Mouse (Mus musculus): ENCODE data around the gene Sds. TPM values are rescaled to one million over a fixed set of nuclear protein-coding genes. Genes with fewer than 3 reads are reported as not detected.
A peak's percentile ranks its signal among the peaks of the same experiment; 100 is the strongest.

Gene Sds
- polyA plus RNA-seq, 1 experiment from 2014 or later = 1.6 TPM

GRCm38 (mm10) chr5:120468336-120468735 lies 8.0 kb upstream of the Sds start:
- H3K4me3 ChIP-seq (replicated peaks) = no peak overlapping the region
- H3K4me1 ChIP-seq (replicated peaks) = peaks cover 15% of the 10 kb centered on the region
- no peaks in the 10 kb centered on the region for H3K9me3 ChIP-seq (replicated peaks)
- H3K36me3 ChIP-seq (replicated peaks) = no peaks in the 10 kb centered on the region
- ATAC-seq (ENCODE audit: insufficient read depth) = peak; percentile 58
- no peaks in the 10 kb centered on the region; the same call in 1 of the 2 replicates for H3K27me3 ChIP-seq
- WGBS (ENCODE audit: insufficient replicate concordance) = 54% methylated on average over 5 of the region's 5 CpGs
- H3K9ac ChIP-seq = no peak overlapping the region
- H3K4me2 ChIP-seq = no peak overlapping the region
- H3K27ac ChIP-seq (replicated peaks) = no peak overlapping the region

GRCm38 (mm10) chr5:120468830-120469229 lies 7.5 kb upstream of the Sds start:
- Histone ChIP-seq H3K4me2 (no peak overlapping the region), H3K27me3 (no peaks in the 10 kb centered on the region; the same call in 1 of the 2 replicates), H3K36me3 (replicated peaks) (no peaks in the 10 kb centered on the region), H3K9ac (no peak overlapping the region), H3K27ac (replicated peaks) (no peak overlapping the region), H3K4me3 (replicated peaks) (no peak overlapping the region), H3K9me3 (replicated peaks) (no peaks in the 10 kb centered on the region), H3K4me1 (replicated peaks) (peaks cover 15% of the 10 kb centered on the region)
- WGBS (ENCODE audit: insufficient replicate concordance) = 65% methylated on average over 6 of the region's 6 CpGs
- ATAC-seq (ENCODE audit: insufficient read depth) = 0 out of 2 replicates have a peak, but pooled peaks have one; percentile 9

GRCm38 (mm10) chr5:120471538-120471937 lies 4.8 kb upstream of the Sds start:
- H3K9me3 ChIP-seq (replicated peaks) = no peaks in the 10 kb centered on the region
- peak; percentile 63 for ATAC-seq (ENCODE audit: insufficient read depth)
- peaks cover 19% of the 10 kb centered on the region for H3K27me3 ChIP-seq
- H3K27ac ChIP-seq (replicated peaks) = no peak overlapping the region
- no peak overlapping the region for H3K4me3 ChIP-seq (replicated peaks)
- H3K36me3 ChIP-seq (replicated peaks) = no peaks in the 10 kb centered on the region
- no peak overlapping the region for H3K4me2 ChIP-seq
- peaks cover 12% of the 10 kb centered on the region; the same call in 1 of the 2 replicates for H3K4me1 ChIP-seq (replicated peaks)
- no peak overlapping the region for H3K9ac ChIP-seq
- 42% methylated on average over 4 of the region's 4 CpGs for WGBS (ENCODE audit: insufficient replicate concordance)

GRCm38 (mm10) chr5:120472770-120473169 lies 3.6 kb upstream of the Sds start, which contains the start of gene Sdsl:
Gene Sdsl, minus strand, starts transcription at chr5:120472810.
- Histone ChIP-seq H3K27ac (replicated peaks) (no peak within 1 kb of the TSS), H3K4me1 (replicated peaks) (peaks cover 3% of the 10 kb centered on the region; the same call in 1 of the 2 replicates), H3K36me3 (replicated peaks) (no peaks in the 10 kb centered on the region), H3K27me3 (peaks cover 31% of the 10 kb centered on the region), H3K9me3 (replicated peaks) (no peaks in the 10 kb centered on the region), H3K9ac (no peak within 1 kb of the TSS), H3K4me2 (no peak within 1 kb of the TSS), H3K4me3 (replicated peaks) (no peak within 1 kb of the TSS)
- 44% methylated on average over 8 of the region's 8 CpGs for WGBS (ENCODE audit: insufficient replicate concordance)
- no peak for ATAC-seq (ENCODE audit: insufficient read depth)

- Histone ChIP-seq H3K36me3 (replicated peaks) (no peaks in the 10 kb centered on the region), H3K9me3 (replicated peaks) (no peaks in the 10 kb centered on the region), H3K9ac (no peak overlapping the region), H3K4me2 (no peak overlapping the region), H3K27me3 (peaks cover 37% of the 10 kb centered on the region), H3K4me3 (replicated peaks) (no peak overlapping the region), H3K4me1 (replicated peaks) (peaks cover 3% of the 10 kb centered on the region; the same call in 1 of the 2 replicates), H3K27ac (replicated peaks) (no peak overlapping the region)
- 52% methylated on average over 2 of the region's 2 CpGs for WGBS (ENCODE audit: insufficient replicate concordance)
- no peak for ATAC-seq (ENCODE audit: insufficient read depth)
These were observed 3.0 kb upstream of the Sds start for GRCm38 (mm10) chr5:120473361-120473760.

- H3K4me3 ChIP-seq (replicated peaks) = no peak overlapping the region
- H3K9ac ChIP-seq = no peak overlapping the region
- H3K4me1 ChIP-seq (replicated peaks) = no peaks in the 10 kb centered on the region; the same call in 1 of the 2 replicates
- H3K9me3 ChIP-seq (replicated peaks) = no peaks in the 10 kb centered on the region
- no peak overlapping the region for H3K4me2 ChIP-seq
- H3K27me3 ChIP-seq = peaks cover 49% of the 10 kb centered on the region
- ATAC-seq (ENCODE audit: insufficient read depth) = no peak
- H3K27ac ChIP-seq (replicated peaks) = no peak overlapping the region
- 43% methylated on average over 8 of the region's 8 CpGs for WGBS (ENCODE audit: insufficient replicate concordance)
- no peaks in the 10 kb centered on the region for H3K36me3 ChIP-seq (replicated peaks)
These were observed 465 bp upstream of the Sds start for GRCm38 (mm10) chr5:120475861-120476260.

GRCm38 (mm10) chr5:120477993-120478392 lies 1.7 kb downstream of the Sds start:
- no peaks in the 10 kb centered on the region for H3K36me3 ChIP-seq (replicated peaks)
- H3K27ac ChIP-seq (replicated peaks) = no peak overlapping the region
- H3K4me2 ChIP-seq = no peak overlapping the region
- WGBS (ENCODE audit: insufficient replicate concordance) = 68% methylated on average over 5 of the region's 5 CpGs
- no peak overlapping the region for H3K9ac ChIP-seq
- no peak for ATAC-seq (ENCODE audit: insufficient read depth)
- peaks cover 57% of the 10 kb centered on the region for H3K27me3 ChIP-seq
- H3K4me3 ChIP-seq (replicated peaks) = no peak overlapping the region
- no peaks in the 10 kb centered on the region for H3K4me1 ChIP-seq (replicated peaks)
- no peaks in the 10 kb centered on the region for H3K9me3 ChIP-seq (replicated peaks)

GRCm38 (mm10) chr5:120479538-120479937 lies 3.2 kb downstream of the Sds start:
- H3K4me1 ChIP-seq (replicated peaks) = no peaks in the 10 kb centered on the region
- H3K27me3 ChIP-seq = peaks cover 51% of the 10 kb centered on the region
- ATAC-seq (ENCODE audit: insufficient read depth) = no peak
- no peak overlapping the region for H3K4me2 ChIP-seq
- WGBS (ENCODE audit: insufficient replicate concordance) = 43% methylated on average over 4 of the region's 4 CpGs
- H3K9me3 ChIP-seq (replicated peaks) = no peaks in the 10 kb centered on the region
- H3K9ac ChIP-seq = no peak overlapping the region
- H3K36me3 ChIP-seq (replicated peaks) = no peaks in the 10 kb centered on the region
- no peak overlapping the region for H3K4me3 ChIP-seq (replicated peaks)
- no peak overlapping the region for H3K27ac ChIP-seq (replicated peaks)

GRCm38 (mm10) chr5:120481205-120481604 lies 4.9 kb downstream of the Sds start:
- H3K4me1 ChIP-seq (replicated peaks) = no peaks in the 10 kb centered on the region
- no peak overlapping the region for H3K9ac ChIP-seq
- no peak overlapping the region for H3K4me3 ChIP-seq (replicated peaks)
- peaks cover 42% of the 10 kb centered on the region for H3K27me3 ChIP-seq
- no peaks in the 10 kb centered on the region for H3K36me3 ChIP-seq (replicated peaks)
- WGBS (ENCODE audit: insufficient replicate concordance) = 66% methylated on average over 9 of the region's 9 CpGs
- no peak overlapping the region for H3K27ac ChIP-seq (replicated peaks)
- H3K9me3 ChIP-seq (replicated peaks) = no peaks in the 10 kb centered on the region
- H3K4me2 ChIP-seq = no peak overlapping the region
- no peak for ATAC-seq (ENCODE audit: insufficient read depth)

- WGBS (ENCODE audit: insufficient replicate concordance) = 77% methylated on average over 19 of the region's 19 CpGs
- Histone ChIP-seq H3K9me3 (replicated peaks) (no peaks in the 10 kb centered on the region), H3K27me3 (peaks cover 21% of the 10 kb centered on the region), H3K27ac (replicated peaks) (no peak overlapping the region), H3K9ac (no peak overlapping the region), H3K4me2 (no peak overlapping the region), H3K36me3 (replicated peaks) (peaks cover 10% of the 10 kb centered on the region), H3K4me3 (replicated peaks) (no peak overlapping the region), H3K4me1 (replicated peaks) (no peaks in the 10 kb centered on the region)
- no peak for ATAC-seq (ENCODE audit: insufficient read depth)
These were observed 7.1 kb downstream of the Sds start for GRCm38 (mm10) chr5:120483399-120483798.

GRCm38 (mm10) chr5:120487844-120488243 lies 11.5 kb downstream of the Sds start:
- no peak overlapping the region for H3K27ac ChIP-seq (replicated peaks)
- ATAC-seq (ENCODE audit: insufficient read depth) = no peak
- H3K36me3 ChIP-seq (replicated peaks) = peaks cover 17% of the 10 kb centered on the region
- WGBS (ENCODE audit: insufficient replicate concordance) = 76% methylated on average over 8 of the region's 8 CpGs
- no peak overlapping the region for H3K4me3 ChIP-seq (replicated peaks)
- H3K4me1 ChIP-seq (replicated peaks) = no peaks in the 10 kb centered on the region
- no peaks in the 10 kb centered on the region for H3K9me3 ChIP-seq (replicated peaks)
- H3K27me3 ChIP-seq = no peaks in the 10 kb centered on the region
- no peak overlapping the region for H3K9ac ChIP-seq
- no peak overlapping the region for H3K4me2 ChIP-seq

GRCm38 (mm10) chr5:120490679-120491192 lies 14.4 kb downstream of the Sds start:
- WGBS (ENCODE audit: insufficient replicate concordance) = 81% methylated on average over 8 of the region's 8 CpGs
- Histone ChIP-seq H3K27ac (replicated peaks) (no peak overlapping the region), H3K4me2 (no peak overlapping the region), H3K9me3 (replicated peaks) (no peaks in the 10 kb centered on the region), H3K4me1 (replicated peaks) (no peaks in the 10 kb centered on the region), H3K36me3 (replicated peaks) (peaks cover 22% of the 10 kb centered on the region), H3K27me3 (no peaks in the 10 kb centered on the region), H3K4me3 (replicated peaks) (no peak overlapping the region), H3K9ac (no peak overlapping the region)
- ATAC-seq (ENCODE audit: insufficient read depth) = no peak

Measured in liver, embryonic 15.5 days (tissue).